Mouse (Mus musculus): ENCODE measurements around the gene Cdk19. TPM values are rescaled to one million over a fixed set of nuclear protein-coding genes. Genes with fewer than 3 reads are reported as not detected.
"Not testable (repeated sequence)": the region's sequence is repeated elsewhere in the genome, so short reads cannot be mapped to it uniquely, and the experiment has no call there.

Gene Cdk19
- polyA plus RNA-seq (2012; rRNA removed) = 31.0 and 34.0 TPM in 2 replicates

DNA sequence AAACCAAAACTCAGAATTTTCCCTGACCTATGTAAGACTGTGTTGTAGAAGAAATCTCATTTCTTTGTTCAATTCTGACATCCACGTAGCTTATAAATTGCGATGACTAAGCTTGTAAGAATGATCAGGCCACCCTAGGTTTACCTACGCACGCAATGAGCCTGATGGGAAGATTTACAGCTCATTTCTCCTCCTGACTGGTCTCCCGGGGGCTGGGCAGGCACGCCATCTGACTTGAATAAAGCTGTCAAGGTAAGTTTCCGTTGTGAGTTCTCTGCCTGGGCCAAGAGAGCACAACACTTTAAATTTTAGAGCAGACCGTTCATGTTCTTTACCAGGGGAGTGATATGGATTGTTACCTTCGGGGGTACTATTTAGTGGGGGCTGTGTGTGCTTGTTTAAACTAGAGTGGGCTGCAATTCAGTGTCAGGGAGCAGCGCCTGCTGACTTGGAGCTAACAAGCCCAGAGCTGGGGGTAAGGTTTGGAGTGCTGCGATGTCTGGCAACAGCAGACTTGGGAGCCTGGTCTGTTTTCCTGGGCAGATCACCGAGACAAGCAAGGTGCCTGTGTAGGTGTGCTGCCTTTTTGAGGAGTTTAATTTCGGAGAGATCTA, at the start of gene Cdk19:
Gene Cdk19, plus strand, starts transcription at position 214 of the 614 bp plus-strand sequence.
- 86% methylated on average over 13 of the region's 13 CpGs for WGBS
- no peaks in the 10 kb centered on the region for H3K36me3 ChIP-seq (ENCODE audit: control insufficient read depth, insufficient read depth, low read length)
- no peaks in the 10 kb centered on the region for H3K4me1 ChIP-seq (replicated peaks; ENCODE audit: control insufficient read depth, insufficient read depth, low read length)
- no peak for DNase-seq
- TF ChIP-seq CTCF (IDR thresholded peaks at IDR 0.05; ENCODE audit: borderline replicate concordance, control insufficient read depth, extremely low read depth, insufficient read depth, low read length, poor library complexity) = no peak
- TF ChIP-seq POLR2A (IDR thresholded peaks at IDR 0.05; ENCODE audit: control insufficient read depth, extremely low read depth, insufficient read depth, low read length, poor library complexity) = no peak
- no peak within 1 kb of the TSS for H3K4me3 ChIP-seq (ENCODE audit: control insufficient read depth, insufficient read depth, low read length)
- no peak within 1 kb of the TSS for H3K27ac ChIP-seq (ENCODE audit: control insufficient read depth, insufficient read depth, low read length)
- no peaks in the 10 kb centered on the region for H3K27me3 ChIP-seq (ENCODE audit: control insufficient read depth, insufficient read depth, low read length)

DNA sequence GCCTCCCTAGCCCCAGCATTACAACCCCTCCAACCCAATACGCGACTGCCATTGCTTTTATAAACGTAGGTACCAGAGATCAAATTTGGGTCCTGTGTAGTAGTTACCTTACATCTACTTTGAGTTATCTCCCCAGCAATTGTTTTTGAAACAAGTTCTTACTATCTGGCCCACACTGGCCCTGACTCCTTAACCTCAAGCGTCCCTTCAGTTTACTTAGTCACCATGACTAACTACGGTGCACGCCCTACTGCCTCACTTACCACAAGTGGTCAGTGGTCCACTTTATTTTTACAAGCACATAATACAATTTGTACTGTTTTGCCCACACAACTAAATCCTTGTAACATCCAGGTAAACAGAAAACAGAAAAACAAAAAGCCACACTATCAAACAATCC, 46.7 kb upstream of the Cdk19 start:
- DNase-seq = no peak
- TF ChIP-seq POLR2A (IDR thresholded peaks at IDR 0.05; ENCODE audit: control insufficient read depth, extremely low read depth, insufficient read depth, low read length, poor library complexity) = no peak
- no peak for TF ChIP-seq CTCF (IDR thresholded peaks at IDR 0.05; ENCODE audit: borderline replicate concordance, control insufficient read depth, extremely low read depth, insufficient read depth, low read length, poor library complexity)
- H3K4me3 ChIP-seq (ENCODE audit: control insufficient read depth, insufficient read depth, low read length) = no peak overlapping the region
- peaks cover 5% of the 10 kb centered on the region for H3K4me1 ChIP-seq (replicated peaks; ENCODE audit: control insufficient read depth, insufficient read depth, low read length)
- no peak overlapping the region for H3K27ac ChIP-seq (ENCODE audit: control insufficient read depth, insufficient read depth, low read length)
- no peaks in the 10 kb centered on the region for H3K27me3 ChIP-seq (ENCODE audit: control insufficient read depth, insufficient read depth, low read length)
- 96% methylated on average over 6 of the region's 6 CpGs for WGBS
- H3K36me3 ChIP-seq (ENCODE audit: control insufficient read depth, insufficient read depth, low read length) = peaks cover 15% of the 10 kb centered on the region

DNA sequence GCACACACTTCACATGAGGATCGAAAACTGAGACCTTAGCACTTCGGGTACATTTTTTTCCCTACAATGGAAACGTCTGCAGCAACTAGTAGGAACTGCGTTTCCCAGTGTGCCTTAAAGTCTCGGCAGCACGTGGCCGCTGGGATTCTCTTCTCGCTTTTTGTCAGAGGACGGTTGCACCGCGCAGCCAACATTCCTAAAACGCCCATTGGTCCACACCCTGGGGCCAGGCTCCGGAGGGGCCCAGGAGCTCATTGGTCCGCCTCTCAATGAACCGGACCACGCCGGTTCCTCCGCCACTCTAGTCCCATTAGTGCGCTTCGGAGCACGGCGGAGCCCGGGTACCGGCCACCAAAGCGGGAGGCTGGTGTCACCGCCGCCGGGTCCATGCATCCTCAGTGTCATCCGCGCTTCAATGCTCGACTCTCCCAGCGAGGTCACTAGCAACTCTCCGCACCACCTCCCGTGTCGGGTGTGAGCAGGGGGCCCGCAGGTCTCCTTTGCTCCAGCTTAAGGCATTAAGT, 38.7 kb upstream of the Cdk19 start:
- WGBS = under 1% methylated on average over 36 of the region's 36 CpGs
- Histone ChIP-seq H3K36me3 (ENCODE audit: control insufficient read depth, insufficient read depth, low read length) (no peaks in the 10 kb centered on the region), H3K4me1 (replicated peaks; ENCODE audit: control insufficient read depth, insufficient read depth, low read length) (peaks cover 13% of the 10 kb centered on the region; the same call in 1 of the 2 replicates), H3K4me3 (ENCODE audit: control insufficient read depth, insufficient read depth, low read length) (peak overlapping the region; percentile 74), H3K27me3 (ENCODE audit: control insufficient read depth, insufficient read depth, low read length) (no peaks in the 10 kb centered on the region; the same call in 1 of the 2 replicates), H3K27ac (ENCODE audit: control insufficient read depth, insufficient read depth, low read length) (no peak overlapping the region)
- 0 out of 2 replicates have a peak, but pooled peaks have one; percentile 5 for TF ChIP-seq POLR2A (IDR thresholded peaks at IDR 0.05; ENCODE audit: control insufficient read depth, extremely low read depth, insufficient read depth, low read length, poor library complexity)
- no peak for TF ChIP-seq CTCF (IDR thresholded peaks at IDR 0.05; ENCODE audit: borderline replicate concordance, control insufficient read depth, extremely low read depth, insufficient read depth, low read length, poor library complexity)
- peak; percentile 43 for DNase-seq

DNA sequence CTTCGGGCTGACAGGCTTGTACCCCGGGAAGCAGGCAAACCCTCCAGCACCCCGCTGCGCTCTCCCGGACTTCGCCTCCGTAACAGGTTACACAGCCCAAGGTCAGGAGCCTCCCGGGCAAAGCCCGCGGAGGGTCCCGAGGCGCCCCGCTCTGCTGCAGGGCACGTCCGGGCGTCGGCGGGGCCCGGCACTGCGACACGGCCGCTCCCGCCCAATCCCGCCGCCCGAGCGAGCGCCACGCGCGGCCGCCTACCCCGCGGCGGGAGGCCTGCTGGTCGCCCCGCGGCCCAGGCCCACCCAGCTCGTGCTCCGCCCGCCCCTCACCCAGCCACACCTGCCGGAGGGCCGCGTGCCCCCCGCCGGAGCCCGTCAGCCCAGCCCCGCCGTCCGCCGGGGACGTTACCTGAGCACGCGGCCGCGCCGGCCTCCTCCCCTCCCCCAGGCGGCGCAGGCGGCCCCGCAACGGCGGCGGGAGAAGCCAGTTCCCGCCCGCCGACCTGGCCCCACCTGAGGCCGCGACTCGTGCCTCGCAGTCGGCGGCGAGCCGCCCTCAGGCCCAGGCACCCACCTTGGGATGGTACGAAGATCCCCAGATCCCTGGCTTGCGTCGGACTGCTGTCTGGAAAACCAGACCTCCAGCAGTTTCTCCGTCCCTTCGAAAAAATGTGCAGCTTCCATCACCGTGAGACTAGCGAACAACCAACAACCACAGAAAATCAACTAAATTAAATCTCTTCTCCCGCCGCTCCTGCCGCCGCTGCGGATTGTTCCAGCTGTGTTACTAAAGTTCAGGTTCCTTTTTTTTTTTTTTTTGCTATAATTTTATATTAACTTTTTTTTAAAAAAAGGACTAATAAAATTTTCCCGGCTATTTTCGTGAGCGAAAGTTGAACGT, 37.9 kb upstream of the Cdk19 start:
- not testable (repeated sequence) for H3K27ac ChIP-seq (ENCODE audit: control insufficient read depth, insufficient read depth, low read length); H3K36me3 ChIP-seq (ENCODE audit: control insufficient read depth, insufficient read depth, low read length); H3K27me3 ChIP-seq (ENCODE audit: control insufficient read depth, insufficient read depth, low read length)
- WGBS = under 1% methylated on average over 81 of the region's 91 CpGs
- peak; percentile 58 for DNase-seq
- H3K4me1 ChIP-seq (replicated peaks; ENCODE audit: control insufficient read depth, insufficient read depth, low read length) = peaks cover 13% of the 10 kb centered on the region; the same call in 1 of the 2 replicates
- peak overlapping the region; percentile 74 for H3K4me3 ChIP-seq (ENCODE audit: control insufficient read depth, insufficient read depth, low read length)

DNA sequence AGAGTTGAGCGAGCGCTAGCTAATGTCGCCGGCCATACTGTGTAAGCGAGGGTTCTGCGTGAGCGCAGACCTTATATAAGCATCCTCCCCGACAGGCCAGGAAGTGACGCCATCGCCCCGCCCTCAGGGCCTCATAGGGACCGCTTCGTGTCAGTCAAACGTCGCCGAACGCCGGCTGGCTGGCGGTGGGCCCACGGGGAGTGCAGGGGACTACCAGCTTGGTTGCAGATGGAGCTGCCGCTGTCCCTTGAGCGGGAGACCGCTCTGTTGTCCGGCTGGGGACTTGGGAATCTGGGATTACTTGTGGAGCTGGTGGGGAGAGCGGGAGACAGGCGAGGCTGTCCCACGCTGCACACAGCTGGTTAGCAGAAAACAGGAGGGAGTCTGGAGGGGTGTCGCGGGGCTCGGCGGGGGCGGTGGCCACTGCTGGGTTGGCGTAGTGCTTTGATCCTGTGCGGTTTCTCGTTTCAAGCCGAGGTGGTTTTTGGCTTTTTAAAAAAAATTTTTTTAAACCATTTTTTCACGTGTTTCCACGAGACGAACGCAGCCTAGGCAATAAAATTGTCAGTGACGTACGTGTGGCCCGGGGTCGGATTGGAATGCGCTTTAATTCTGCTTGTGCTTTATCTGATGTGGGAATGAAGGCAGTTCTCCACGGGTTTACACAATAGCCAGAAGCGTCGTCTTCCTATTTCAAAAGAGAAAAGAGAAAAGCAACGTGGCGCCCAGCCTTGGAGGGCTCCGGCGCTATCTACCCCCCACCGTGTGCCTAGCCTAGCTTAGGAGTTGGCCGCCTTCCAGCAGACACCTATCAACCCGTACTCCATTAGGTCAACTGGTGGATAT, 37.0 kb upstream of the Cdk19 start, which contains the start of gene Amd1:
Gene Amd1, minus strand, starts transcription at position 47 of the 846 bp plus-strand sequence.
- WGBS = under 1% methylated on average over 55 of the region's 55 CpGs
- Histone ChIP-seq H3K4me1 (replicated peaks; ENCODE audit: control insufficient read depth, insufficient read depth, low read length) (peaks cover 13% of the 10 kb centered on the region; the same call in 1 of the 2 replicates), H3K27ac (ENCODE audit: control insufficient read depth, insufficient read depth, low read length) (no peak within 1 kb of the TSS), H3K4me3 (ENCODE audit: control insufficient read depth, insufficient read depth, low read length) (peak within 1 kb of the TSS; percentile 74), H3K36me3 (ENCODE audit: control insufficient read depth, insufficient read depth, low read length) (no peaks in the 10 kb centered on the region), H3K27me3 (ENCODE audit: control insufficient read depth, insufficient read depth, low read length) (no peaks in the 10 kb centered on the region; the same call in 1 of the 2 replicates)
- TF ChIP-seq POLR2A (IDR thresholded peaks at IDR 0.05; ENCODE audit: control insufficient read depth, extremely low read depth, insufficient read depth, low read length, poor library complexity) = peak; percentile 68
- 0 out of 2 replicates have a peak, but pooled peaks have one; percentile 38 for TF ChIP-seq CTCF (IDR thresholded peaks at IDR 0.05; ENCODE audit: borderline replicate concordance, control insufficient read depth, extremely low read depth, insufficient read depth, low read length, poor library complexity)
- peak; percentile 99 for DNase-seq

DNA sequence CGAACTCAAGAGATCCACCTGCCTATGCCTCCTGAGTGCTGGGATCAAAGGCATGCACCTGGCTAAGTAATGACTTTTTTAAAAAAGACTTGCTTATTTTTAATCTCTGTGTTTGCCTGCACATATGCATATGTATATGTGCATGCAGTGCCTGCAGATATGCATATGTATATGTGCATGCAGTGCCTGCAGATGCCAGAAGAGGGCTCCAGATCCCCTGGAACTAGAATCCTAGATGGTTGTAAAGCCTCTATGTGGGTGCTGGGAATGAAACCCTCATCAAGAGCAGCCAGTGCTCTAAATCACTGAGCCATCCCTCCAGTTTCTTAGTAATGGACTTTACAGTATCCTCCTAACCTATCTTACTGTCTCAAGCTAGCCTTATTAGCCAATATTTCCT, 33.4 kb upstream of the Cdk19 start:
- H3K27ac ChIP-seq (ENCODE audit: control insufficient read depth, insufficient read depth, low read length) = no peak overlapping the region
- 86% methylated on average over 1 of the region's 1 CpGs for WGBS
- TF ChIP-seq POLR2A (IDR thresholded peaks at IDR 0.05; ENCODE audit: control insufficient read depth, extremely low read depth, insufficient read depth, low read length, poor library complexity) = no peak
- TF ChIP-seq CTCF (IDR thresholded peaks at IDR 0.05; ENCODE audit: borderline replicate concordance, control insufficient read depth, extremely low read depth, insufficient read depth, low read length, poor library complexity) = no peak
- DNase-seq = no peak
- no peaks in the 10 kb centered on the region for H3K36me3 ChIP-seq (ENCODE audit: control insufficient read depth, insufficient read depth, low read length)
- H3K4me1 ChIP-seq (replicated peaks; ENCODE audit: control insufficient read depth, insufficient read depth, low read length) = peaks cover 2% of the 10 kb centered on the region; the same call in 1 of the 2 replicates
- no peak overlapping the region for H3K4me3 ChIP-seq (ENCODE audit: control insufficient read depth, insufficient read depth, low read length)
- H3K27me3 ChIP-seq (ENCODE audit: control insufficient read depth, insufficient read depth, low read length) = no peaks in the 10 kb centered on the region; the same call in 1 of the 2 replicates

Measured in thymus, adult 2 months (tissue).